Mouse (Mus musculus): ENCODE measurements around the gene Pdhx.

DNA sequence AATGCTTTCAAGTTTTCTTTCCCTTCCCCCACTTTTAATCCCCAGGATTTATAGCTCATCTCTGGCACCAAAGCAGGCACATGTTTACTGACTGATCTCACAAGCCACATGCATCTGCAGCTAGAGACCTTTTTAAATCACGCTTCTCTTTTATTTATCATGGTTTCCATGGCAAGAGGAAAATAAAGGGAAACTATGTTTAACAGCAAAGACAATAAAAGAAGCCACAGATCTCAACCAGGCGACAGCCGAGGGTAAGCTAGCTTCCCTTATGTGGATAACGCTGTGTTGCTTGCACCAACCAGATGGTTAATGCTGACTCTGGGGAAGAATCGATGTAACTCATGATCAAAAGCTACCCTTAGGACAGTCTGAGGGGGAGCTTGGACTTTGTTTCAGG lies 75.0 kb downstream of the Pdhx start:
- TF ChIP-seq GATA1 (IDR thresholded peaks at IDR 0.05; ENCODE audit: borderline replicate concordance, low read length) (no peak), FLI1 (IDR thresholded peaks at IDR 0.05; ENCODE audit: low read length) (no peak)

All from megakaryocyte, embryonic 14.5 days (primary cell).